Mouse (Mus musculus): ENCODE results near the gene Nav2. TPM values are rescaled to one million over a fixed set of nuclear protein-coding genes. Genes with fewer than 3 reads are reported as not detected.

The Nav2 gene
- polyA plus RNA-seq, 1 experiment from 2014 or later, result 8.3 TPM

DNA sequence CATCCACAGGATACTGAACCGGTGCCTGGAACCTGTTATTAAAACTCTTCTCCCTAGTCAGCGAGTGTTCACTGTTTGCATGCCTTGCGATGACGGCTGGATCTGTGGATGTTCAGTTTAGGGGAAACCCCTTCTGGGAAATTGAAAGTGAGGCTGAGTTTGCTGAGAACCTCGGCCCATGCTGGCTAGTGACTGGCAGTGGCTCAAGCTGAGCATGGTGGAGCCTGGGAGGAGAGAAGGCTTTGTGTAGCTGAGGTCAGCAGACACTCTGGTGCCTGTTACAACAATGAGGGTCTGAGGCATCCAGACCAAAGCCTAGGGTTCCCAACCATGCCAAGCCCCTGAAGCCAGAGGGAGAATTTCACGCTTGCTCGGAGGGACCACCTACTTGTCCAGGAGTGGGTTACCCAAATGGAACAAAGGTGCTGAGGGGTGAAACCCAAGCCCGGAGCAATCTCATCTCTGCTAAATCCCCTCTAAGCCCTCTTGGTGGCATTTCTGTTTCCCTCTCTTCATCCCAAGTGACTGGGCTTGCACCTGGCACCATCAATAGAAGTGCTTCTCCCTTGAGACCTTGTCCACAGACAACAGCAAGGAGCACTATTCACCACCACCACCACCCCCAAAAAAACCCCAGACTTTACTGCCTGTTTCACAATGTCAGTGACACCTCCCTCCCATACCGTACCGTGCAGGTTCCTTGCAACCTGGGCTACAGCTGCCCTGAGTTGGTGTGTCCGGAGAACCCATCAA lies 617.0 kb downstream of the Nav2 start:
- peak overlapping the region; percentile 56 for H3K27ac ChIP-seq

DNA sequence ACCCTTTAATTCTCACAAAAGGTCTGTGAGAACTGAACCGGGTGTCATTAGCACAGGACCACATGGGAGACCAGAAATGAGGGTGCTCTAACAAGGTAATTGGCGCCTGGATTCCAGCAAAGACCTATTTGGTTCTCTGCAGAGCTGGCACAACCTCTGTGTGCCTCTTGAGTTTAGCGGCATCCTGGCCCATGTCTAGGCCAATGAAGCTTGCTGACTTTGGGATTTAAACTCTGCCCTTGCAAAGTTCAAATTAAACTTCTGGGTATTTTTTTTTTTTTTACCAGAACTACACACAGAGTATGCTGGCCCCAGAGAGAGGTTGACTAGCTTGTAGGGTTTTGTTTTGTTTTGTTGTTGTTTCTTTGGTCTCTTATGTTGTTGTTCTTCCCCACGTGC lies 617.6 kb downstream of the Nav2 start:
- no peak overlapping the region for H3K4me3 ChIP-seq
- peaks cover 7% of the 10 kb centered on the region for H3K27me3 ChIP-seq (ENCODE audit: low read depth, poor library complexity, severe bottlenecking)
- DNase-seq (ENCODE audit: low spot score), result no peak
- WGBS, result 82% methylated on average over 4 of the region's 4 CpGs
- no peaks in the 10 kb centered on the region for H3K9me3 ChIP-seq (replicated peaks)
- no peaks in the 10 kb centered on the region for H3K36me3 ChIP-seq
- H3K27ac ChIP-seq, result 0 out of 2 replicates have a peak overlapping the region, but pooled peaks have one; percentile 56
- peaks cover 68% of the 10 kb centered on the region for H3K4me1 ChIP-seq

More for the DNA sequence above, 617.0 kb downstream of the Nav2 start:
- no peaks in the 10 kb centered on the region for H3K36me3 ChIP-seq
- WGBS, result 70% methylated on average over 11 of the region's 11 CpGs
- H3K27me3 ChIP-seq (ENCODE audit: low read depth, poor library complexity, severe bottlenecking), result peaks cover 12% of the 10 kb centered on the region
- no peak overlapping the region; the same call in 1 of the 2 replicates for H3K4me3 ChIP-seq
- peaks cover 73% of the 10 kb centered on the region for H3K4me1 ChIP-seq
- no peaks in the 10 kb centered on the region for H3K9me3 ChIP-seq (replicated peaks)
- DNase-seq (ENCODE audit: low spot score), result no peak

DNA sequence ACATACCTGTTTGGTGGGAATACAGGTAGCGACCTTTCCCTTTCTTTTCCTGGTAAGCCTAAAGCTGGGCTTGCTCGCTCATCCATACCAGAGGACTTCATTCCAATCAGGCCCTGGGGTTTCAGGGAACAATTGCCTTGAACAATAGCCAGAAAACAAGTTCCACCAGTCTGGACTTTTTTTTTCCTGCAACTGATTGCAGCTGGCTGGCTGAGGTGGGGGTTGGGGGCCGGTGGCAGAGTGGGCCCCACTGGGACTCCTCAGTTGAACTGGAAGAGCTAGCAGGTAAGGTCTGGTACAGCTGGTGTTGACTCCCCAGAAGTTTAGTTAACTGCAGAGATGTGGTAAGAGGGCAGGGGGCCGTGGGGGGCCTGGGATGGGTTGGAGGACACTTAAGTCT lies 619.0 kb downstream of the Nav2 start:
- peak overlapping the region; percentile 12; the same call in 1 of the 2 replicates for H3K27ac ChIP-seq
- no peaks in the 10 kb centered on the region for H3K27me3 ChIP-seq (ENCODE audit: low read depth, poor library complexity, severe bottlenecking)
- no peaks in the 10 kb centered on the region for H3K36me3 ChIP-seq
- no peak overlapping the region for H3K4me3 ChIP-seq
- H3K4me1 ChIP-seq, result peaks cover 54% of the 10 kb centered on the region
- no peaks in the 10 kb centered on the region for H3K9me3 ChIP-seq (replicated peaks)
- no peak for DNase-seq (ENCODE audit: low spot score)
- WGBS, result 38% methylated on average over 4 of the region's 4 CpGs

DNA sequence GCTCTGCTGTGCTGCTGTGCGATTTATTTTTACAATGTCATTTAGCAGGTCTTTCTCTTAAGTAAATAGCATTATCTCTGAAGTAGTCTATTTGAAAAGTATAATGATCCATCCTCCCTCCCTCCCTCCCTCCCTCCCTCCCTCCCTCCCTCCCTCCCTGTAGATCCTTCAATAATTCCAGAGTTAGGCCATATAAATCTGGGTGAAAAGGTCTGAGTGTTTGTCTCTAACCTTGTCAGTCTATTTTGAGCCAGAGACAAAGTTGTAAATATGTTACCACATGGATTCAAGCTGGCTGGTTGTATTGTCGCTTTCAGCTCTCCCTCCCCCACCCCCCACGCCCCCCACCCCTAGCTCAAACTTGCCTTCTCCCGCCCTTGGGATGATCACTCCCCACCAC lies 619.4 kb downstream of the Nav2 start:
- Histone ChIP-seq H3K36me3 (no peaks in the 10 kb centered on the region), H3K4me1 (peaks cover 49% of the 10 kb centered on the region), H3K27ac (peak overlapping the region; percentile 53; the same call in 1 of the 2 replicates), H3K4me3 (no peak overlapping the region), H3K27me3 (ENCODE audit: low read depth, poor library complexity, severe bottlenecking) (no peaks in the 10 kb centered on the region), H3K9me3 (replicated peaks) (no peaks in the 10 kb centered on the region)
- WGBS, result 28% methylated on average over 4 of the region's 4 CpGs
- DNase-seq (ENCODE audit: low spot score), result no peak

DNA sequence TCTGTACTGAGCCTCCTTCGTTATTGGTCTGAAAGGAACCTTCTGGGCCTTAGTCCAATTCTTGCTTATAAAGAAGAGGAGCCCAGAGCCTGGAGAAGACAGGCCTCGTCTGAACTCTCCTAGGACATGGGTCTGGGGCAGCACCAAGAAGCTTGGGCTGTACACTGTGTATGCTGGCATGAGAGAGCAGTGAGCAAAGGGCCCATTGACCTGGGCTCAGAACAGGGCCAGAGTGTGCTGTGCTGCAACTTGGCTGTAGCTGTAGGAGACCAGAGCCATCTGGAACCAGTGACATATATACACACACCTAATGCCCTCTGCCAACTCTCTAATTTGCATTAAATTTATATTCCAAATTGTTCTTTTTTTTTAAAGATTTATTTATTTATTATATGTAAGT lies 621.0 kb downstream of the Nav2 start:
- Histone ChIP-seq H3K27ac (no peak overlapping the region), H3K36me3 (no peaks in the 10 kb centered on the region), H3K4me1 (peaks cover 43% of the 10 kb centered on the region), H3K4me3 (no peak overlapping the region), H3K9me3 (replicated peaks) (no peaks in the 10 kb centered on the region), H3K27me3 (ENCODE audit: low read depth, poor library complexity, severe bottlenecking) (no peaks in the 10 kb centered on the region)
- 94% methylated on average over 2 of the region's 2 CpGs for WGBS
- no peak for DNase-seq (ENCODE audit: low spot score)

DNA sequence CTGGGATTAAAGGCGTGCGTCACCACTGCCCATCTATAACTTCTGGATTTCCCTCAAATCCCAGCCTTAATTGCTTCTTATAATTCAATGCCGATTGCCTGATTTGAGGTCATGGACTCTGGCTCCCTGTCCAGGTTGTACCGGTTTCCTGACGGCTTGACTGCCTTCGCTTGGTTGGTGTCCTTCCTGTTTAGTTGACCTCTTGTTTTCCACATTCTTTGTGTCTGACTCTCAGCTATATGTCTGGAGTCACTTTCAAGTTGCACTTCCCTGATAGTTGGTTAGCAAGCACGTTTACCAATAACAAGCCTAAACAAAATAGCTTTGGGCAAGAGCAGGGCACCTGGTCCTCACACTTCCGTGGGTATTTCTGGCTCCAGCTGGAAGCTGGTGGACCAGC lies 625.1 kb downstream of the Nav2 start:
- no peak overlapping the region for H3K27ac ChIP-seq
- no peaks in the 10 kb centered on the region for H3K36me3 ChIP-seq
- peaks cover 8% of the 10 kb centered on the region for H3K4me1 ChIP-seq
- no peak for DNase-seq (ENCODE audit: low spot score)
- 78% methylated on average over 8 of the region's 8 CpGs for WGBS
- no peaks in the 10 kb centered on the region for H3K27me3 ChIP-seq (ENCODE audit: low read depth, poor library complexity, severe bottlenecking)
- H3K4me3 ChIP-seq, result no peak overlapping the region
- no peaks in the 10 kb centered on the region for H3K9me3 ChIP-seq (replicated peaks)

DNA sequence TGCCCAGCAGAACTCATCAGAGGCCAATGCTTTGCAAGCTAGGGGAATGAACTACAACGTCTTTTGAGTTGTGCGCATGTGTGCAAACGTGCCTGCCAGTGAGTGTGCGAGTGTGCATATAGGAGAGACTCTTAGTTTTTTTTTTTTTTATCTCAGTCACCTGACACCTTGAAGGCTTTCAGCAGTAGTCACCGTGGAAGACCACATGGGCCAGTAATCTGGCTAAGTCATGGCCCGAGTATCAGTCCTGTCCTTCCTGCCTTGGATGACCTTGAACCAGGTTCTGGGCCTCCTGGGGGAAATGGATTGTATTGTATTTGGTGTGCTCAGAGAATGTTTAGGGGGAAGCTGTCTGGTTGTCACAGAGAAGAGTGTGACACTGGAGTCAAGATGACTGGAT lies 625.7 kb downstream of the Nav2 start:
- WGBS, result 88% methylated on average over 6 of the region's 6 CpGs
- DNase-seq (ENCODE audit: low spot score), result no peak
- Histone ChIP-seq H3K27me3 (ENCODE audit: low read depth, poor library complexity, severe bottlenecking) (no peaks in the 10 kb centered on the region), H3K27ac (no peak overlapping the region), H3K4me3 (no peak overlapping the region), H3K36me3 (no peaks in the 10 kb centered on the region), H3K9me3 (replicated peaks) (no peaks in the 10 kb centered on the region), H3K4me1 (peaks cover 6% of the 10 kb centered on the region)

DNA sequence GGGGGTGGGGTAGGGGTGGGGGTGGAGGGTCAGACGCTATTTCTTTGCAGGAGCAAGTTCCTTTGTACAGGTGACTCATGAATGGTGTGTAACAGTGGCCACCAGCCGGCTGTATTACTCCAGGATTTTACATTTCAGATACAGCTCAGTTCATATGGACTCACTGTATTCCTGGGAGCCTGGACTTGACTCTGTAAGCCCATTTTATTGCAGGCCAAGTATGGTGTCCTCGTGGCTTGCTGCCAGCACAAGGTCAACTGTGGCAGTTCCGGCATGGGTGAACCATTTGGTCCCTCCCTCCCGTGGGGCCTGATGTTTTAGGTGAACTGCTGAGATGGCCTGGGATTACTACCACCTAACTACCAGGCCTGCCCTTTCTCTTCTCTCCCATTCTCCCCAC lies 629.8 kb downstream of the Nav2 start:
- Histone ChIP-seq H3K9me3 (replicated peaks) (no peaks in the 10 kb centered on the region), H3K27ac (no peak overlapping the region), H3K4me3 (no peak overlapping the region), H3K36me3 (0 out of 2 replicates have a peak, but pooled peaks cover 2% of the 10 kb centered on the region), H3K4me1 (peaks cover 10% of the 10 kb centered on the region), H3K27me3 (ENCODE audit: low read depth, poor library complexity, severe bottlenecking) (no peaks in the 10 kb centered on the region)
- WGBS, result 75% methylated on average over 5 of the region's 5 CpGs
- no peak for DNase-seq (ENCODE audit: low spot score)

DNA sequence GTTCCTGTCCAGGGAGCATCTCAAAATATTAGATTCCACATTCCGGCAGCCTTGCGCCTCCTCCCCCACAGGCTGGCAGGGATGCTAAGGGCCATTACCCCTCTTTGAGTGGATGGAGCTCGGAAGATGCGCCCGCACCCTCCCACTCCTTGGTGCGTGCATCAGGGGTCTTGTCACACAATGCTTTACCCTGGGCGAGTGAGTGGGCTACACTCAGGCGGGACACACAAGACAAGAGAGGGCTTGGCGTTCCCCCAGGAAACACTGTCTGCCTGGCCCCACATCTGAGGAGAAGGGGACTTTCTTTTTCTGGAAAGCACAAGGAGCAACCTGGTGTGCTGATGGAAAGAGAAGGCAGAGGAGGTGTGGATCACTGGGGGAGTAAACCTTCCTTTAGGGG lies 631.7 kb downstream of the Nav2 start:
- 0 out of 2 replicates have a peak, but pooled peaks cover 2% of the 10 kb centered on the region for H3K36me3 ChIP-seq
- no peak overlapping the region for H3K4me3 ChIP-seq
- 84% methylated on average over 9 of the region's 9 CpGs for WGBS
- H3K27me3 ChIP-seq (ENCODE audit: low read depth, poor library complexity, severe bottlenecking), result no peaks in the 10 kb centered on the region
- no peak for DNase-seq (ENCODE audit: low spot score)
- H3K9me3 ChIP-seq (replicated peaks), result no peaks in the 10 kb centered on the region
- H3K4me1 ChIP-seq, result peaks cover 14% of the 10 kb centered on the region
- no peak overlapping the region for H3K27ac ChIP-seq

DNA sequence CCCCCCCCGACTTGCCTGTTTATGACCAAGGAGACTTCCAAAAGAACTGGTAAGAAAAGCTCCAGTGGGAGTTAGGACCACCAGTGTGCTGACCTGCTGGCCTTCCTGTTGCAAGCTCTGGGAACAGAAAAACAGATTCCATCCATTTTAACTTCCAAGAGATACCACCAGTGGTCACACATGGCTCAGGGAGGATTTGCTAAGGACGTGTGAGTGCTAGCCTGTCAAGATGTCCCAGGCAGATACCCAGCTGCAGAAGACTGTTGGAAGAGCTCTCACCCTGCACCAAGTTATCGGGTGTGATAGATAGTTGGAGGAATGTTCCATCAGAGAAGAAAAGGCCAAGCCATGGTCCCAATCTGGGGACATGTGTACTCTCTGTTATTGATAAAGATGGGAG lies 633.6 kb downstream of the Nav2 start:
- no peak overlapping the region for H3K27ac ChIP-seq
- DNase-seq (ENCODE audit: low spot score), result no peak
- 73% methylated on average over 3 of the region's 3 CpGs for WGBS
- H3K27me3 ChIP-seq (ENCODE audit: low read depth, poor library complexity, severe bottlenecking), result no peaks in the 10 kb centered on the region
- H3K36me3 ChIP-seq, result 0 out of 2 replicates have a peak, but pooled peaks cover 5% of the 10 kb centered on the region
- H3K9me3 ChIP-seq (replicated peaks), result no peaks in the 10 kb centered on the region
- H3K4me3 ChIP-seq, result no peak overlapping the region
- peaks cover 16% of the 10 kb centered on the region for H3K4me1 ChIP-seq

DNA sequence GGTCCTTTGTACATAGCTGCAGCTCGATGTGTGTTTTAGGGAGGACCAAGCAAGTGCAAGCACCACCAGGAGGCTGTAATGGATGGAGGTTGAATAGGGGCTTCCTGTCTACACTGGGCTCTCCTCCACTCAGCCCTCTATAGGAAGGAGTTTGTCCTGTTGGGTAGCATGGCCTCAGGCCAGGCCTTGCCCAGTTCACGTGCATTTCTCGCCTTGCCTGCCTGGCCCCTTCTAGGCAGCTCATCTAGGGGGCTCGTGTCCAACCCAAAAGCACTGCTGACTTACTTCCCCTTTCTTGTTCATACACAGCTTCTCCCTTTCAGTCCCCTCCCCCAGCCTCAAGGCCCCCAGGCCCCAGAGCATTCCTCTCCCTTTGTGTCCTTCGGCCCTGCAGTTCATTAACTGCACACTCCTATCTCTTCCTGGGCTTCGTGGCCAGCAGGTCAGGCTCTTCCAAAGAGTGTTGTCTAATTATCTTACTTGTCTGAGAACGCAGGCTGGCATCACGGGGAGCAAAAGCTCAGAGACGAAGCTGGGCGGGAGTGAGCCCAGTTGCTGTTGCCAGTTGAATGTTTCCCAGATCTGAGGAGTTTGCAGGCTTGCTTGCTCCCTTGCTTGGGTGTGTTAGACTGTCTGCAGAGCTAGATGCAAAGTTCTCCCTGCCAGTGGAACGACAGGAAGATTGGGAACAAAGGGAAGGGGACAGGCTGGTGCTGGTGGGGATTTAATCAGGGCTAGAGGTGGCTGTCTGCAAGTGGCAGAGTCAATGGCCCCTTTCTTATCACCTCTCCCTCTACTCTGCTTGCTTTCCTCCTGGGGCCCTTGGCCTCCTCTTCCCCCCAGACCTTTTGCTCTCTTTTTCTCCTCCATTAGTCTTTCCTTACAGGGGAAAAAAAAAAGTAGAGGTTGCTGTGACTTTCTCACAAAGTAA lies 636.5 kb downstream of the Nav2 start:
- H3K4me3 ChIP-seq, result no peak overlapping the region
- no peaks in the 10 kb centered on the region for H3K27me3 ChIP-seq (ENCODE audit: low read depth, poor library complexity, severe bottlenecking)
- WGBS, result 40% methylated on average over 11 of the region's 11 CpGs
- H3K9me3 ChIP-seq (replicated peaks), result no peaks in the 10 kb centered on the region
- peak overlapping the region; percentile 47; the same call in 1 of the 2 replicates for H3K27ac ChIP-seq
- H3K4me1 ChIP-seq, result peaks cover 16% of the 10 kb centered on the region
- peaks cover 26% of the 10 kb centered on the region for H3K36me3 ChIP-seq
- no peak for DNase-seq (ENCODE audit: low spot score)

DNA sequence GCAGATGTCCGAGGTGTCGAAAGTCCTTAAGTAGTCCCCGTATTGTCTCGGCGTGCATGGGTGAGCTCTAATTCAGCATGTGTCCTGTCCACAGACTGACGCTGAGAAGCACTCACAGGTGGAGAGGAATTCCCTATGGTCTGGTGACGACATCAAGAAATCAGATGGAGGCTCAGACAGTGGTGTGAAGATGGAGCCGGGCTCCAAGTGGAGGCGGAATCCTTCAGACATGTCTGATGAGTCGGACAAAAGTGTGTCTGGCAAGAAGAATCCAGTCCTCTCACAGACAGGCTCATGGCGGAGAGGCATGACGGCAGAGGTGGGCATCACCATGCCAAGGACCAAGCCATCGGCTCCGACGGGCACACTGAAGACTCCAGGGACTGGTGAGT lies 637.2 kb downstream of the Nav2 start:
- DNase-seq (ENCODE audit: low spot score), result no peak
- WGBS, result 88% methylated on average over 15 of the region's 15 CpGs
- Histone ChIP-seq H3K4me1 (peaks cover 19% of the 10 kb centered on the region), H3K4me3 (no peak overlapping the region), H3K36me3 (peaks cover 24% of the 10 kb centered on the region), H3K27me3 (ENCODE audit: low read depth, poor library complexity, severe bottlenecking) (no peaks in the 10 kb centered on the region), H3K9me3 (replicated peaks) (no peaks in the 10 kb centered on the region), H3K27ac (no peak overlapping the region)

DNA sequence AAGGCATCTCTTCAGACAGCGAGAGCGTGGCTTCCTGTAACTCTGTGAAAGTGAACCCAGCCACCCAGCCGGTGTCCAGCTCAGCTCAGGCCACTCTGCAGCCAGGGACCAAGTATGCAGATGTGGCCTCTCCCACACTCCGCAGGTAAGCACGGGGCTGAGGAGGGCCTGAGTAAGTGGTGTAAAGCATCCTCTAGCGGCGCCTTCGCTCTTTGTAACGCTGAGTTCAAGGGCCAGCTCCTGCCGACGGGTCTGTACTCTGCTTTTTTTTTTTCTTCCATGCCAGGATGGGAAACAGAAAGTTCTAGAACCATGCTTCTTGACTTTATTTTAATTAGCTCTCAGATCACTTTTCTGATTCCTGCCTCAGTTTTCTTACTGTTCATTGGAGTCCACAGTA lies 639.9 kb downstream of the Nav2 start:
- H3K4me1 ChIP-seq, result peaks cover 29% of the 10 kb centered on the region
- peaks cover 32% of the 10 kb centered on the region for H3K36me3 ChIP-seq
- no peak for DNase-seq (ENCODE audit: low spot score)
- H3K9me3 ChIP-seq (replicated peaks), result no peaks in the 10 kb centered on the region
- 89% methylated on average over 11 of the region's 11 CpGs for WGBS
- no peak overlapping the region for H3K27ac ChIP-seq
- no peak overlapping the region for H3K4me3 ChIP-seq
- H3K27me3 ChIP-seq (ENCODE audit: low read depth, poor library complexity, severe bottlenecking), result no peaks in the 10 kb centered on the region
